Mouse (Mus musculus): ENCODE data around the gene Dohh. TPM values are rescaled to one million over a fixed set of nuclear protein-coding genes. Genes with fewer than 3 reads are reported as not detected.

Dohh gene
- total and polyA plus RNA-seq, 2 experiments from 2014 or later, result 114 to 146 TPM

- ATAC-seq (no peak), DNase-seq (ENCODE audit: low spot score) (no peak)
- Histone ChIP-seq H3K36me3 (ENCODE audit: insufficient read depth, low read length) (no peaks in the 10 kb centered on the region), H3K9me3 (ENCODE audit: low read length) (no peaks in the 10 kb centered on the region), H3K27ac (no peak within 1 kb of the TSS), H3K4me3 (ENCODE audit: low read length) (peak within 1 kb of the TSS; percentile 35), H3K4me2 (ENCODE audit: low read depth, low read length) (peak within 1 kb of the TSS; percentile 60), H3K27me3 (ENCODE audit: insufficient read depth, low read length) (peaks cover 28% of the 10 kb centered on the region; the same call in 1 of the 2 replicates), H3K4me1 (ENCODE audit: insufficient read depth, low read length) (no peaks in the 10 kb centered on the region), H3K9ac (replicated peaks; ENCODE audit: low read length) (peak within 1 kb of the TSS; percentile 47; the same call in 1 of the 2 replicates)
- TF ChIP-seq CTCF (IDR thresholded peaks at IDR 0.05; ENCODE audit: low read depth), result no peak
- 7% methylated on average over 49 of the region's 67 CpGs for WGBS
These were observed 41.3 kb upstream of the Dohh start, which contains the start of gene Gipc3 for GRCm38 (mm10) chr10:81342686-81343505. TSS of gene Gipc3 (minus strand) at chr10:81343266.

DNA sequence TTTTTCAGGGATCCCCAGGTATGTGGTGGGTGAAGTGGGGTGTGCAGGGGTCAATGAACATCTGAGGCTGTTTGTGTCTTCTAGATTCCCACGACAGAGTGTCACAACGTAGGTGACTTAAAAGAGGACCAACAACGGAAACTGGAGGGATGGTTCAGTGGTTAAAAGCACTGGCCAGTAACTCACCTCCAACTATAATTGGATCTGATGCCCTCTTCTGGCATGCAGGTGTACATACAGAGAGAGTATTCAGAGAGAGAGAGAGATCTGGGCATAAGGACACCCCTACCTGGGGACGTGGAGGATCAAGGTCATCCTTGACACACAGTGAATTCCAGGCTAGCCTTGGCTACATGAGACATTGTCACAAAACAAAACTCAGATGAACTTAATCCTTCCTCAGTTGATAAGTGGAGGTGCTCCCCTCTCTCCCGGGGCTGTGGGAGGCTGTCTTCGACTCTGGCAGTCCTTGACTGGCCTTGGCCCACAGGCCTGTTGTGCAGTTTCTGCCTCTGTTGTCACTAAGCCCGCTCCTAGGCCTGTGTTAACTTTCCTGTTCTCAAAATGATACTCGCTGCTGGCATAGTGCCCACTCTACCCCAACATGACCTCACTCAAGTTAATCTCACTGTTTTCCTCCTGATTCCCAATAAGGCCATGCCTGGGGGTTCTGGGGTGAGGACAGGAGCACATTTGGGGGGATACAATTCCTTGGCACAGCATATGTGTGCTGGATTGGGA, 39.6 kb upstream of the Dohh start:
- ATAC-seq (no peak), DNase-seq (ENCODE audit: low spot score) (no peak)
- TF ChIP-seq CTCF (IDR thresholded peaks at IDR 0.05; ENCODE audit: low read depth), result peak; percentile 54
- H3K4me3 ChIP-seq (ENCODE audit: low read length), result no peak overlapping the region
- no peak overlapping the region for H3K9ac ChIP-seq (replicated peaks; ENCODE audit: low read length)
- no peaks in the 10 kb centered on the region for H3K36me3 ChIP-seq (ENCODE audit: insufficient read depth, low read length)
- H3K9me3 ChIP-seq (ENCODE audit: low read length), result no peaks in the 10 kb centered on the region
- no peak overlapping the region for H3K4me2 ChIP-seq (ENCODE audit: low read depth, low read length)
- H3K4me1 ChIP-seq (ENCODE audit: insufficient read depth, low read length), result peaks cover 5% of the 10 kb centered on the region
- 49% methylated on average over 8 of the region's 8 CpGs for WGBS
- H3K27me3 ChIP-seq (ENCODE audit: insufficient read depth, low read length), result peaks cover 31% of the 10 kb centered on the region; the same call in 1 of the 2 replicates
- H3K27ac ChIP-seq, result no peak overlapping the region

DNA sequence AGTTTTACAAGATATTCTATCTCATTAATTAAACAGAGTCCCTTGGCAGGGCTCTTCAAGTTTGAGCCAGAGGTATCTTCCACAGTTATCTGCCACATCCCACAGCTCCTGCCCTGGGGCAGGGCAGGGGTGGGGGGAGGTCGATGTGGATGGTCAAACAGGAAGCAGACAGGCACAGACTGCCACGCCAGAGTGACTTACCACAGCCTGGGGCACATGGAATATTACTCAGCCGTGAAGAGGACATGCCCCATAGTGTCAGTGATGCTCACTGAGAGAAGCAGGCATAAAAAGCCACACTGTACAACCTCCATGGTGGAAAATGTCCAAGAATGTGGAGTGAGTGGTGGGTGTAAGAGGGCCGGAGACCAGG, 39.1 kb upstream of the Dohh start:
- H3K36me3 ChIP-seq (ENCODE audit: insufficient read depth, low read length), result no peaks in the 10 kb centered on the region
- 86% methylated on average over 4 of the region's 4 CpGs for whole genome bisulfite sequencing
- H3K4me2 ChIP-seq (ENCODE audit: low read depth, low read length), result no peak overlapping the region
- no peak overlapping the region for H3K9ac ChIP-seq (replicated peaks; ENCODE audit: low read length)
- no peak overlapping the region for H3K4me3 ChIP-seq (ENCODE audit: low read length)
- H3K27ac ChIP-seq, result no peak overlapping the region
- H3K27me3 ChIP-seq (ENCODE audit: insufficient read depth, low read length), result peaks cover 31% of the 10 kb centered on the region; the same call in 1 of the 2 replicates
- TF ChIP-seq CTCF (IDR thresholded peaks at IDR 0.05; ENCODE audit: low read depth), result no peak
- no peaks in the 10 kb centered on the region for H3K9me3 ChIP-seq (ENCODE audit: low read length)
- ATAC-seq, result no peak
- peaks cover 9% of the 10 kb centered on the region for H3K4me1 ChIP-seq (ENCODE audit: insufficient read depth, low read length)
- DNase-seq (ENCODE audit: low spot score), result no peak

GRCm38 (mm10) chr10:81346453-81347067, 37.7 kb upstream of the Dohh start:
- peak; percentile 21; the same call in 1 of the 2 replicates for ATAC-seq
- peaks cover 31% of the 10 kb centered on the region; the same call in 1 of the 2 replicates for H3K27me3 ChIP-seq (ENCODE audit: insufficient read depth, low read length)
- TF ChIP-seq CTCF (IDR thresholded peaks at IDR 0.05; ENCODE audit: low read depth), result peak; percentile 65

DNA sequence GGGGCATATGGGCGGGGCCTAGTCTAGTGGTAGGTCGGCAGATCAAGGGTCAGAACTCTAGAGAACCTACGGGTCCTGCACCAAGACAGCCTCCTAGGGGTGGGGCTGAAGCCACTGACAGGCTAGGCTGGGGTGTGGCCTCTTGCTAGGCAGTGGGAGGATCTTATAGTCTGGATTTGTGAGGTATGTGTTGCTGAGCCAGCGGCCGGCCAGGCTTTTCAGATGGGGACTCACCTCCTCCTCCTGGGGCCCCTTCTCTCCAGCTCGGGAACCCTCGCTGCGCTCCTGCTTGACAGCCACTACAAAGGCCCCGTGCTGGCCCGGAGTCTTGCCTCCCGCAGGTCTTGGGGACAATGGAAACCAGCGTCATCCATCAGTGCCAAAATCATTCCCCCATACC, 35.1 kb upstream of the Dohh start:
- ATAC-seq (no peak), DNase-seq (ENCODE audit: low spot score) (no peak)
- Histone ChIP-seq H3K36me3 (ENCODE audit: insufficient read depth, low read length) (no peaks in the 10 kb centered on the region), H3K27ac (no peak overlapping the region), H3K4me2 (ENCODE audit: low read depth, low read length) (peak overlapping the region; percentile 87), H3K4me1 (ENCODE audit: insufficient read depth, low read length) (peaks cover 9% of the 10 kb centered on the region), H3K4me3 (ENCODE audit: low read length) (no peak overlapping the region), H3K9ac (replicated peaks; ENCODE audit: low read length) (no peak overlapping the region), H3K27me3 (ENCODE audit: insufficient read depth, low read length) (peaks cover 13% of the 10 kb centered on the region; the same call in 1 of the 2 replicates), H3K9me3 (ENCODE audit: low read length) (no peaks in the 10 kb centered on the region)
- 3% methylated on average over 12 of the region's 12 CpGs for WGBS
- no peak for TF ChIP-seq CTCF (IDR thresholded peaks at IDR 0.05; ENCODE audit: low read depth)

More at GRCm38 (mm10) chr10:81346453-81347067, 37.7 kb upstream of the Dohh start:
- Histone ChIP-seq H3K9me3 (ENCODE audit: low read length) (no peaks in the 10 kb centered on the region), H3K4me1 (ENCODE audit: insufficient read depth, low read length) (peaks cover 9% of the 10 kb centered on the region), H3K36me3 (ENCODE audit: insufficient read depth, low read length) (no peaks in the 10 kb centered on the region), H3K27ac (peak overlapping the region; percentile 20; the same call in 1 of the 2 replicates), H3K4me2 (ENCODE audit: low read depth, low read length) (peak overlapping the region; percentile 50), H3K4me3 (ENCODE audit: low read length) (peak overlapping the region; percentile 32), H3K9ac (replicated peaks; ENCODE audit: low read length) (peak overlapping the region; percentile 13; the same call in 1 of the 2 replicates)
- 12% methylated on average over 54 of the region's 55 CpGs for WGBS
- peak; percentile 84 for DNase-seq (ENCODE audit: low spot score)

DNA sequence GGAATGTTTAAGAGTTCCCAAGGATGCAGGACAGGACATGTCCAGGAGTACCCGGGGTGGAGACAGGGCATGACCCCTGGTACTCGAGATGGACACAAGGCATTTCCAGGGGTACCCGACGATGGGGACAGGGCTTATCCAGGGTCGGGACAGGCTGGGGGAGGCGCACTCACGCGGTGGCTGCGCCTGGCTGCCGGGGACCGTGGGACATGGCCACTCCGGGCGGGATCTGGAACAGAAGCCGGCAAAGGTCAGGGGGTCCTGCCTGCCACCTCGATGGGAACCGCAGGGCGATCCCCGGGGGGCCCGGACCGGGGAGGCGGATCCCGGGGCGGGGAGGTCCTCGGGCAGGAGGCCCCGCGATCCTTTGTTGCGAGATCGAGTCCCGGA, 34.3 kb upstream of the Dohh start:
- Histone ChIP-seq H3K4me1 (ENCODE audit: insufficient read depth, low read length) (peaks cover 9% of the 10 kb centered on the region), H3K4me2 (ENCODE audit: low read depth, low read length) (peak overlapping the region; percentile 87), H3K9me3 (ENCODE audit: low read length) (no peaks in the 10 kb centered on the region), H3K27me3 (ENCODE audit: insufficient read depth, low read length) (0 out of 2 replicates have a peak, but pooled peaks cover 9% of the 10 kb centered on the region), H3K4me3 (ENCODE audit: low read length) (peak overlapping the region; percentile 58), H3K9ac (replicated peaks; ENCODE audit: low read length) (peak overlapping the region; percentile 56), H3K36me3 (ENCODE audit: insufficient read depth, low read length) (no peaks in the 10 kb centered on the region), H3K27ac (no peak overlapping the region; the same call in 1 of the 2 replicates)
- WGBS, result 0% methylated on average over 25 of the region's 29 CpGs
- TF ChIP-seq CTCF (IDR thresholded peaks at IDR 0.05; ENCODE audit: low read depth), result no peak
- ATAC-seq, result peak; percentile 6; the same call in 1 of the 2 replicates
- DNase-seq (ENCODE audit: low spot score), result no peak

Data from hindbrain, postnatal 0 days (tissue).